Mouse (Mus musculus) liver, embryonic 13.5 days (tissue): Measurements from ENCODE around the gene Trip11. TPM values are rescaled to one million over a fixed set of nuclear protein-coding genes. Genes with fewer than 3 reads are reported as not detected.

Source experiments
- ATAC-seq: fragments of 200-750 bp; cut with Nextera tagmentation; 2 replicates; pipeline ENCODE4 v1.8.0; 2017; ENCODE audit warnings: low read depth, mild to moderate bottlenecking, moderate number of reproducible peaks, moderate library complexity
- DNase-seq: peaks from one replicate; pipeline ENCODE4 v3.0.0; 2022
- H3K27ac ChIP-seq: fragments of 300-500 bp; sonication (generic); 2 replicates; pipeline ENCODE4 v1.5.1; 2015; ENCODE audit warnings: moderate library complexity, mild to moderate bottlenecking, inconsistent platforms
- H3K27me3 ChIP-seq: fragments of 300-500 bp; sonication (generic); 2 replicates; pipeline ENCODE4 v1.6.1; 2015; ENCODE audit warnings: mild to moderate bottlenecking, inconsistent platforms
- H3K36me3 ChIP-seq: fragments of 300-500 bp; sonication (generic); 2 replicates; pipeline ENCODE4 v1.6.1; 2015; ENCODE audit warnings: mild to moderate bottlenecking, inconsistent platforms
- H3K4me1 ChIP-seq: fragments of 300-500 bp; sonication (generic); replicated peaks from 2 replicates; pipeline ENCODE4 v1.6.1; 2015; ENCODE audit warnings: inconsistent platforms
- H3K4me2 ChIP-seq: fragments of 300-500 bp; sonication (generic); 2 replicates; pipeline ENCODE4 v1.6.1; 2015; ENCODE audit warnings: inconsistent platforms, mild to moderate bottlenecking, moderate library complexity
- H3K4me3 ChIP-seq: fragments of 300-500 bp; sonication (generic); replicated peaks from 2 replicates; pipeline ENCODE4 v1.5.1; 2015; ENCODE audit warnings: mild to moderate bottlenecking, inconsistent platforms
- H3K9ac ChIP-seq: fragments of 300-500 bp; sonication (generic); 2 replicates; pipeline ENCODE4 v1.6.1; 2015; ENCODE audit warnings: mild to moderate bottlenecking, inconsistent platforms
- H3K9me3 ChIP-seq: fragments of 300-500 bp; sonication (generic); replicated peaks from 2 replicates; pipeline ENCODE4 v1.6.1; 2016; ENCODE audit warnings: inconsistent platforms
- whole genome bisulfite sequencing: fragments of 180-500 bp; shearing (Covaris S2); methylation state at CpG from one replicate; pipeline ENCODE4 v1.1.7; 2015; ENCODE audit not compliant: insufficient replicate concordance; 5-methylcytosine and 5-hydroxymethylcytosine counted together
- polyA plus RNA-seq: library from polyadenylated mRNA; unstranded; fragments of >200 nt; fragmentation: Nextera tagmentation; extraction: Ambion mirVana; gene quantifications from 2 replicates; pipeline ENCODE4 v1.2.1, GENCODE M21; 2015

Trip11 gene
- polyA plus RNA-seq, 1 experiment from 2014 or later = 9.0 TPM

DNA sequence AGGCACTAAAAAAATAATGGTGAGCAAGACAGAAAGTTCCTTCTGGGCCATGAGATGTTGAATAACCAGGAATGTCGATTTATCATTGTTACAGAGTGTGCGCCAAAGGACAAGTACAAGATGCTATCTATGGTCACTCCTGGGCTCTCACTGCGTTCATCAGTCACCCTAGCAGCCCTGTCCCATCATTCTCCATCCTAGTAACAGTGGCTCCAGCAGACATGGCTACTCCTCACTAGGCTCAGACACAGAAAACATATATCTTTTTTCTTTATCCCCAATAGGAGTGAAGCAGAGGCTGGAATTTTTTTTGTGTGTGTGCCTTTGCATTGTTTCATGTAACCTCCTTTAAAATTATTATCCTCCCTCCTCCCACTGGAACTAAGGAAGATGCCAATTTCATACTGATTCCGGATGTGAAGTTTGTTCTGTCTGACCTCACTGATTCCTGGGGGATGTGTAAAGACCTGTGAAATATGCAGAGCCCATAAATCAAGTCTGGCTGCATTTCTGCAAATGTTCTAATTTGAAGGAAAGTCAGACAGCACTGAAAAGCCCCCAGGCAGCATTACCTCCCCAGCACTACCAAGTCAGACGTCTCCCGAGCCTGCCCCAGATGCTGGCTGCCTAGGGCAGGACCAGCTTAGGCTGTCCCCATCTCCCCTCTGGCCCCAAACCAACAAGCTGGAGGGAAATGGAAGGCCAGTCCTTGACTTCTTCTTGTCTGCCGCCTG is 114.7 kb downstream of the Trip11 start:
- WGBS = 55% methylated on average over 7 of the region's 7 CpGs
- no peak overlapping the region for H3K9ac ChIP-seq
- H3K4me1 ChIP-seq = no peaks in the 10 kb centered on the region
- no peak for ATAC-seq
- no peak overlapping the region for H3K4me2 ChIP-seq
- H3K27me3 ChIP-seq = no peaks in the 10 kb centered on the region
- no peak overlapping the region for H3K4me3 ChIP-seq
- no peak for DNase-seq
- H3K9me3 ChIP-seq = no peaks in the 10 kb centered on the region
- no peak overlapping the region for H3K27ac ChIP-seq
- H3K36me3 ChIP-seq = no peaks in the 10 kb centered on the region

DNA sequence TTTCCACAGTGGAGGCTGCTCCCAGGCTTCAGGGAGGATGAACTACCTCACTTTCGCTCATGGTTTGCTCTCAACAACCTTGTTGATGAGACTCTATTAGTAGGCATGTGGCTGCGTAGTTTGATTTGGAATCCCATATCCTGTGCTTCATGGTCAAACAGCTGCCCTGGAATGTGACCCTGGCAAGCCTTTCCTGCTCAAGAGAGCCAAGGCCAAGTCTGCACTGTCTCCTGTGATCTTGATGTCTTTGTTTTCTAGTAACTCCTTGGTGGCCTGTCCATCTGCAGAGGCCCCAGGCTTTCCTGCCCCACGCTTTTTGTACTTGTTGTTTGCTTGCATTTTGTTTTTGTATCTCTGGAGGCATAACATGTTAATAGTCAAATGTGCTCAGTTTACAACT is 118.6 kb downstream of the Trip11 start:
- H3K27ac ChIP-seq = no peak overlapping the region
- H3K4me1 ChIP-seq = no peaks in the 10 kb centered on the region
- DNase-seq = no peak
- no peaks in the 10 kb centered on the region for H3K36me3 ChIP-seq
- H3K4me3 ChIP-seq = no peak overlapping the region
- no peak overlapping the region for H3K9ac ChIP-seq
- 61% methylated on average over 3 of the region's 3 CpGs for WGBS
- no peaks in the 10 kb centered on the region for H3K27me3 ChIP-seq
- ATAC-seq = no peak
- no peaks in the 10 kb centered on the region for H3K9me3 ChIP-seq
- H3K4me2 ChIP-seq = no peak overlapping the region

DNA sequence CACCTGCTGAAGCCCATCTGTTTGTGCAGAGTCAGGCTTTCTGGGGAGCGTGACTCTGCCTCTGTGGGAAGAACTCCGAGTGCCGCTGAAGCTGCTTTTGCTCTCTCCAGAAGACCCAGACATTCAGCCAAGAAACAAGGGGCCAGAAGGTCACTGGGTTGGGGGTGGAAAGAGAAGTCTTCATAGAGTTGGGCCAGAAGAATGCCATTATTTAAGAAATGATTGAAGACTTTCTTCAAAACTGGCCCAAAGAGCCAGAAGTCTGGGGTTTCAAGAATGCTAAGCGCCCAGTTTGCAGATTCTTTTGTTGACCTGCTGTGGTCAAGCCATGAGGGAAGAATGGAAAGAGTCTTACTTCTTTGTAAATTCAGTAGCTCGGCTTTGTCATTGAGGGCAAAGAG is 119.8 kb downstream of the Trip11 start:
- Histone ChIP-seq H3K4me2 (no peak overlapping the region), H3K27ac (no peak overlapping the region), H3K27me3 (no peaks in the 10 kb centered on the region), H3K4me1 (no peaks in the 10 kb centered on the region), H3K9me3 (no peaks in the 10 kb centered on the region), H3K36me3 (no peaks in the 10 kb centered on the region), H3K9ac (no peak overlapping the region), H3K4me3 (no peak overlapping the region)
- no peak for DNase-seq
- 69% methylated on average over 5 of the region's 5 CpGs for WGBS
- no peak for ATAC-seq

DNA sequence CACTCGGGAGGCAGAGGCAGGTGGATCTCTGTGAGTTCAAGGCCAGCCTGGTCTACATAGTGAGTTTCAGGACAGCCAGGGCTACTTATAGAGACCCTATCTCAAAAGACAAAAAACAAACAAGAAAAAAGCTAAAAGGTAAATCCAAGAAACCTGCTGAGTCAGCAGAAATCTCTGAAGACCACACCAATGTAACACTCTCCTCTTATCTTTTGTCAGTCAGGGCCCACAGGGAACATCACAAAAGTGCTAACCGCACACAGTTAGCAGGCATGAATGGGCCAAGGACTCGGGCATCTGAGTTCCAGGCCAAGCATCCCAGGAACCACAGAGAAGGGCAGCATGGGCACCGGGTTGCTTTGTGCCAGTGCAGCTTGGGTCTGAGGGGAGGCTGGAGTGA is 120.4 kb downstream of the Trip11 start:
- no peaks in the 10 kb centered on the region for H3K36me3 ChIP-seq
- WGBS = 58% methylated on average over 4 of the region's 4 CpGs
- no peaks in the 10 kb centered on the region for H3K27me3 ChIP-seq
- H3K9me3 ChIP-seq = no peaks in the 10 kb centered on the region
- no peak overlapping the region for H3K4me3 ChIP-seq
- no peak for DNase-seq
- no peak overlapping the region for H3K9ac ChIP-seq
- H3K27ac ChIP-seq = no peak overlapping the region
- H3K4me1 ChIP-seq = no peaks in the 10 kb centered on the region
- no peak overlapping the region for H3K4me2 ChIP-seq
- no peak for ATAC-seq

DNA sequence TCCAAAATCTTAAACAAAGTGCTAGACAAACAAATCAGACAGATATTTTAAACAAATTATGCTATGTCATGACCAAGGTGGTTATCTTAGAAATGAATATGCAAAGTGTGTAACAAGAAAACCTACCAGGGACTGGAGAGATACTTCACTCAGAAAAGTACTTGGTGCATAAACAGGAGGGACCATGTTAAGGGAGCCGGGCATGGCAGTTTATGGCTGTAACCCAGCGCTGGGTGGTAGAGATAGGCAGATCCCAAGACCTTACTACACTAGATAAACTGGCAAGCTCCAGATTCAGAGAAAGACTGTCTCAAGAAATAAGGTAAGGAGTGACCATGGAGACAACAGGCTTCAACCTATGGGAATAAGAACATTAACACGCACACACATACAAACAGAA is 123.3 kb downstream of the Trip11 start:
- no peak for DNase-seq
- WGBS = 66% methylated on average over 3 of the region's 3 CpGs
- no peaks in the 10 kb centered on the region for H3K4me1 ChIP-seq

DNA sequence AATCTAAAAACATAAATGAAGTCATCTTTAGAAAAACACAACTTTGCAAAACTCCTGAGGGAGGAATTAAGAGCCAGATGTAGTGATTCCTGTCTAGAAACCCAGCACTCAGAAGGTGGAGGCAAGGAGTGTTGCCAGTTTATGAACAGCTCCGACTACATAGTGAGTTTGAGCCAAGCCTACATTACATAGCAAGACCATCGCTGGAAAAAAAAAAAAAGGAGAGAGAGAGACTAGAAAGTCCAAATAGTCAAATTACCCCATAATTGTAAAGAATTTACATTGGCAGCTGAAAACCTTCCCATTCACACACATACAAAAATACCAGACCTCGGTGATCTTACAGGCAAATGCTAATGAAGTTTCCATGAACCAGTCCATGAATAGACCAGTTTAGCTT is 123.8 kb downstream of the Trip11 start:
- Histone ChIP-seq H3K4me3 (no peak overlapping the region), H3K4me1 (no peaks in the 10 kb centered on the region), H3K9me3 (no peaks in the 10 kb centered on the region), H3K4me2 (no peak overlapping the region), H3K27ac (no peak overlapping the region), H3K9ac (no peak overlapping the region), H3K27me3 (no peaks in the 10 kb centered on the region), H3K36me3 (no peaks in the 10 kb centered on the region)
- DNase-seq (no peak), ATAC-seq (no peak)
- WGBS = 63% methylated on average over 3 of the region's 3 CpGs

More for the DNA sequence above, 123.3 kb downstream of the Trip11 start:
- no peak overlapping the region for H3K27ac ChIP-seq
- no peak overlapping the region for H3K4me3 ChIP-seq
- no peaks in the 10 kb centered on the region for H3K27me3 ChIP-seq
- no peak for ATAC-seq
- no peaks in the 10 kb centered on the region for H3K9me3 ChIP-seq
- no peaks in the 10 kb centered on the region for H3K36me3 ChIP-seq
- no peak overlapping the region for H3K4me2 ChIP-seq
- no peak overlapping the region for H3K9ac ChIP-seq

Other genes starting within 250 kb of the Trip11 start
- 0.05 and 0.15 TPM in 2 replicates for gene Tc2n, start 194.7 kb downstream of the Trip11 start, polyA plus RNA-seq
- 5.6 and 6.3 TPM in 2 replicates for gene Fbln5, start 94.2 kb downstream of the Trip11 start, polyA plus RNA-seq
- 10.5 and 16.8 TPM in 2 replicates for gene Atxn3, start 45.0 kb upstream of the Trip11 start, polyA plus RNA-seq
- 24.7 and 28.5 TPM in 2 replicates for gene Cpsf2, start 62.7 kb upstream of the Trip11 start, polyA plus RNA-seq
- gene Slc24a4, start 215.5 kb upstream of the Trip11 start, polyA plus RNA-seq = 0.07 and 0.14 TPM in 2 replicates